Mouse (Mus musculus): Measurements from ENCODE around the gene Adal. TPM values are rescaled to one million over a fixed set of nuclear protein-coding genes. Genes with fewer than 3 reads are reported as not detected.

Gene Adal
- polyA plus RNA-seq, 1 experiment from 2014 or later: 19.7 TPM

GRCm38 (mm10) chr2:121128865-121129620, 11.2 kb upstream of the Adal start:
- H3K27me3 ChIP-seq (ENCODE audit: control insufficient read depth, insufficient read depth, low read length): no peaks in the 10 kb centered on the region
- ATAC-seq (replicated peaks; ENCODE audit: extremely low read depth, insufficient read depth, low FRiP score): no peak
- H3K36me3 ChIP-seq (ENCODE audit: control insufficient read depth, insufficient read depth): no peaks in the 10 kb centered on the region
- H3K4me3 ChIP-seq (ENCODE audit: low read length): no peak overlapping the region
- no peak overlapping the region for H3K4me2 ChIP-seq (ENCODE audit: low read depth, low read length)
- H3K4me1 ChIP-seq (ENCODE audit: control insufficient read depth, insufficient read depth, low read length): no peaks in the 10 kb centered on the region
- 52% methylated on average over 9 of the region's 9 CpGs for WGBS
- no peaks in the 10 kb centered on the region for H3K9me3 ChIP-seq (replicated peaks; ENCODE audit: control insufficient read depth, low read length)
- no peak overlapping the region for H3K9ac ChIP-seq (ENCODE audit: low read length)
- no peak overlapping the region for H3K27ac ChIP-seq (ENCODE audit: low read length)

- no peak overlapping the region for H3K4me2 ChIP-seq (ENCODE audit: low read depth, low read length)
- H3K4me1 ChIP-seq (ENCODE audit: control insufficient read depth, insufficient read depth, low read length): no peaks in the 10 kb centered on the region
- WGBS: 58% methylated on average over 1 of the region's 1 CpGs
- no peak for ATAC-seq (replicated peaks; ENCODE audit: extremely low read depth, insufficient read depth, low FRiP score)
- H3K27ac ChIP-seq (ENCODE audit: low read length): no peak overlapping the region
- H3K27me3 ChIP-seq (ENCODE audit: control insufficient read depth, insufficient read depth, low read length): no peaks in the 10 kb centered on the region
- H3K36me3 ChIP-seq (ENCODE audit: control insufficient read depth, insufficient read depth): no peaks in the 10 kb centered on the region
- no peaks in the 10 kb centered on the region for H3K9me3 ChIP-seq (replicated peaks; ENCODE audit: control insufficient read depth, low read length)
- H3K9ac ChIP-seq (ENCODE audit: low read length): no peak overlapping the region
- H3K4me3 ChIP-seq (ENCODE audit: low read length): no peak overlapping the region
These were observed 7.4 kb upstream of the Adal start for GRCm38 (mm10) chr2:121132822-121133221.

GRCm38 (mm10) chr2:121137371-121137770, 2.9 kb upstream of the Adal start:
- H3K27me3 ChIP-seq (ENCODE audit: control insufficient read depth, insufficient read depth, low read length): no peaks in the 10 kb centered on the region
- H3K4me2 ChIP-seq (ENCODE audit: low read depth, low read length): 0 out of 2 replicates have a peak overlapping the region, but pooled peaks have one; percentile 1
- peaks cover 23% of the 10 kb centered on the region for H3K4me1 ChIP-seq (ENCODE audit: control insufficient read depth, insufficient read depth, low read length)
- no peak for ATAC-seq (replicated peaks; ENCODE audit: extremely low read depth, insufficient read depth, low FRiP score)
- WGBS: 93% methylated on average over 4 of the region's 4 CpGs
- no peaks in the 10 kb centered on the region for H3K9me3 ChIP-seq (replicated peaks; ENCODE audit: control insufficient read depth, low read length)
- no peak overlapping the region for H3K9ac ChIP-seq (ENCODE audit: low read length)
- no peak overlapping the region for H3K27ac ChIP-seq (ENCODE audit: low read length)
- H3K4me3 ChIP-seq (ENCODE audit: low read length): no peak overlapping the region
- peaks cover 15% of the 10 kb centered on the region for H3K36me3 ChIP-seq (ENCODE audit: control insufficient read depth, insufficient read depth)

- peaks cover 23% of the 10 kb centered on the region for H3K4me1 ChIP-seq (ENCODE audit: control insufficient read depth, insufficient read depth, low read length)
- ATAC-seq (replicated peaks; ENCODE audit: extremely low read depth, insufficient read depth, low FRiP score): peak; percentile 34; the same call in 1 of the 2 replicates
- H3K9me3 ChIP-seq (replicated peaks; ENCODE audit: control insufficient read depth, low read length): no peaks in the 10 kb centered on the region
- H3K4me2 ChIP-seq (ENCODE audit: low read depth, low read length): peak overlapping the region; percentile 94
- H3K36me3 ChIP-seq (ENCODE audit: control insufficient read depth, insufficient read depth): peaks cover 15% of the 10 kb centered on the region
- H3K27me3 ChIP-seq (ENCODE audit: control insufficient read depth, insufficient read depth, low read length): no peaks in the 10 kb centered on the region
- WGBS: 28% methylated on average over 29 of the region's 29 CpGs
- peak overlapping the region; percentile 80 for H3K9ac ChIP-seq (ENCODE audit: low read length)
- peak overlapping the region; percentile 82 for H3K4me3 ChIP-seq (ENCODE audit: low read length)
- peak overlapping the region; percentile 99 for H3K27ac ChIP-seq (ENCODE audit: low read length)
These were observed 786 bp upstream of the Adal start for GRCm38 (mm10) chr2:121139266-121140017.

GRCm38 (mm10) chr2:121141216-121142035, 1.2 kb downstream of the Adal start:
- H3K4me3 ChIP-seq (ENCODE audit: low read length): peak overlapping the region; percentile 82
- H3K27me3 ChIP-seq (ENCODE audit: control insufficient read depth, insufficient read depth, low read length): no peaks in the 10 kb centered on the region
- H3K4me2 ChIP-seq (ENCODE audit: low read depth, low read length): peak overlapping the region; percentile 94
- no peaks in the 10 kb centered on the region for H3K9me3 ChIP-seq (replicated peaks; ENCODE audit: control insufficient read depth, low read length)
- ATAC-seq (replicated peaks; ENCODE audit: extremely low read depth, insufficient read depth, low FRiP score): no peak
- WGBS: 68% methylated on average over 16 of the region's 16 CpGs
- peak overlapping the region; percentile 80 for H3K9ac ChIP-seq (ENCODE audit: low read length)
- H3K27ac ChIP-seq (ENCODE audit: low read length): peak overlapping the region; percentile 99
- peaks cover 23% of the 10 kb centered on the region for H3K4me1 ChIP-seq (ENCODE audit: control insufficient read depth, insufficient read depth, low read length)
- H3K36me3 ChIP-seq (ENCODE audit: control insufficient read depth, insufficient read depth): peaks cover 15% of the 10 kb centered on the region

- WGBS: 65% methylated on average over 2 of the region's 2 CpGs
- H3K4me1 ChIP-seq (ENCODE audit: control insufficient read depth, insufficient read depth, low read length): peaks cover 23% of the 10 kb centered on the region
- ATAC-seq (replicated peaks; ENCODE audit: extremely low read depth, insufficient read depth, low FRiP score): no peak
- H3K9me3 ChIP-seq (replicated peaks; ENCODE audit: control insufficient read depth, low read length): no peaks in the 10 kb centered on the region
- no peak overlapping the region for H3K9ac ChIP-seq (ENCODE audit: low read length)
- H3K4me2 ChIP-seq (ENCODE audit: low read depth, low read length): no peak overlapping the region
- H3K27me3 ChIP-seq (ENCODE audit: control insufficient read depth, insufficient read depth, low read length): no peaks in the 10 kb centered on the region
- H3K4me3 ChIP-seq (ENCODE audit: low read length): no peak overlapping the region
- H3K36me3 ChIP-seq (ENCODE audit: control insufficient read depth, insufficient read depth): peaks cover 15% of the 10 kb centered on the region
- H3K27ac ChIP-seq (ENCODE audit: low read length): no peak overlapping the region
These were observed 2.2 kb downstream of the Adal start for GRCm38 (mm10) chr2:121142415-121142814.

- Histone ChIP-seq H3K9ac (ENCODE audit: low read length) (no peak overlapping the region), H3K4me3 (ENCODE audit: low read length) (no peak overlapping the region), H3K9me3 (replicated peaks; ENCODE audit: control insufficient read depth, low read length) (no peaks in the 10 kb centered on the region), H3K27me3 (ENCODE audit: control insufficient read depth, insufficient read depth, low read length) (no peaks in the 10 kb centered on the region), H3K27ac (ENCODE audit: low read length) (no peak overlapping the region), H3K4me2 (ENCODE audit: low read depth, low read length) (no peak overlapping the region), H3K36me3 (ENCODE audit: control insufficient read depth, insufficient read depth) (peaks cover 14% of the 10 kb centered on the region), H3K4me1 (ENCODE audit: control insufficient read depth, insufficient read depth, low read length) (no peaks in the 10 kb centered on the region)
- WGBS: 80% methylated on average over 5 of the region's 5 CpGs
- ATAC-seq (replicated peaks; ENCODE audit: extremely low read depth, insufficient read depth, low FRiP score): no peak
These were observed 9.5 kb downstream of the Adal start for GRCm38 (mm10) chr2:121149679-121150078.

GRCm38 (mm10) chr2:121153100-121153499, 12.9 kb downstream of the Adal start:
- Histone ChIP-seq H3K4me1 (ENCODE audit: control insufficient read depth, insufficient read depth, low read length) (no peaks in the 10 kb centered on the region), H3K9ac (ENCODE audit: low read length) (no peak overlapping the region), H3K4me2 (ENCODE audit: low read depth, low read length) (no peak overlapping the region), H3K9me3 (replicated peaks; ENCODE audit: control insufficient read depth, low read length) (no peaks in the 10 kb centered on the region), H3K4me3 (ENCODE audit: low read length) (no peak overlapping the region), H3K36me3 (ENCODE audit: control insufficient read depth, insufficient read depth) (peaks cover 14% of the 10 kb centered on the region), H3K27ac (ENCODE audit: low read length) (no peak overlapping the region), H3K27me3 (ENCODE audit: control insufficient read depth, insufficient read depth, low read length) (no peaks in the 10 kb centered on the region)
- ATAC-seq (replicated peaks; ENCODE audit: extremely low read depth, insufficient read depth, low FRiP score): no peak
- WGBS: 82% methylated on average over 3 of the region's 3 CpGs
